Mouse (Mus musculus) cerebellum, postnatal 36 days (tissue): ENCODE data around the gene Iqcn.

Experiments
- DNase-seq, 2 experiments: peaks; one replicate each; pipeline ENCODE4 v3.0.0; 2021 to 2022; ENCODE audit warnings: mixed read lengths in 2 of 2

Gene Iqcn

GRCm38 (mm10) chr8:70679404-70679803, 23.9 kb upstream of the Iqcn start:
- no peak for DNase-seq

GRCm38 (mm10) chr8:70680039-70680438, 23.2 kb upstream of the Iqcn start:
- no peak for DNase-seq

- no peak for DNase-seq
Measured at GRCm38 (mm10) chr8:70681410-70681809, 21.8 kb upstream of the Iqcn start.

GRCm38 (mm10) chr8:70682193-70682592, 21.1 kb upstream of the Iqcn start:
- DNase-seq = no peak

GRCm38 (mm10) chr8:70682692-70683091, 20.6 kb upstream of the Iqcn start:
- DNase-seq = no peak

GRCm38 (mm10) chr8:70684291-70684690, 19.0 kb upstream of the Iqcn start:
- no peak for DNase-seq

GRCm38 (mm10) chr8:70687576-70687975, 15.7 kb upstream of the Iqcn start:
- DNase-seq = peak in 1 of 2 experiments; percentile 34

GRCm38 (mm10) chr8:70688136-70688535, 15.1 kb upstream of the Iqcn start:
- DNase-seq = no peak

- no peak for DNase-seq
Measured at GRCm38 (mm10) chr8:70689892-70690390, 13.3 kb upstream of the Iqcn start.

GRCm38 (mm10) chr8:70691230-70691629, 12.0 kb upstream of the Iqcn start:
- no peak for DNase-seq

- DNase-seq = no peak
Measured at GRCm38 (mm10) chr8:70691727-70692231, 11.5 kb upstream of the Iqcn start.

GRCm38 (mm10) chr8:70693636-70694035, 9.6 kb upstream of the Iqcn start:
- DNase-seq = no peak

GRCm38 (mm10) chr8:70695318-70696018, 7.8 kb upstream of the Iqcn start:
- DNase-seq = peak; percentile 61 to 65

- DNase-seq = peak; percentile 62 to 80
Measured at GRCm38 (mm10) chr8:70696019-70696885, 7.0 kb upstream of the Iqcn start.

GRCm38 (mm10) chr8:70696946-70697345, 6.3 kb upstream of the Iqcn start:
- no peak for DNase-seq

- no peak for DNase-seq
Measured at GRCm38 (mm10) chr8:70697366-70698250, 5.6 kb upstream of the Iqcn start.

- DNase-seq = peak; percentile 99
Measured at GRCm38 (mm10) chr8:70698310-70699109, 4.7 kb upstream of the Iqcn start, which contains the start of gene Jund. Jund (plus strand) TSS chr8:70698949.

- peak; percentile 61 to 65 for DNase-seq
Measured at GRCm38 (mm10) chr8:70699116-70699833, 4.0 kb upstream of the Iqcn start.

GRCm38 (mm10) chr8:70699834-70700554, 3.3 kb upstream of the Iqcn start:
- peak; percentile 80 to 82 for DNase-seq

GRCm38 (mm10) chr8:70700555-70700922, 2.7 kb upstream of the Iqcn start:
- DNase-seq = peak; percentile 82 to 87
